Mouse (Mus musculus): Measurements from ENCODE around the gene Hsd11b1.

The Hsd11b1 gene

GRCm38 (mm10) chr1:193243571-193244193, 20.2 kb downstream of the Hsd11b1 start:
- DNase-seq (ENCODE audit: low read depth, low spot score), result no peak

GRCm38 (mm10) chr1:193242863-193243262, 21.0 kb downstream of the Hsd11b1 start:
- DNase-seq (ENCODE audit: low read depth, low spot score), result no peak

GRCm38 (mm10) chr1:193242238-193242637, 21.6 kb downstream of the Hsd11b1 start:
- DNase-seq (ENCODE audit: low read depth, low spot score), result no peak

GRCm38 (mm10) chr1:193241436-193241835, 22.4 kb downstream of the Hsd11b1 start:
- no peak for DNase-seq (ENCODE audit: low read depth, low spot score)

GRCm38 (mm10) chr1:193238426-193238825, 25.4 kb downstream of the Hsd11b1 start:
- no peak for DNase-seq (ENCODE audit: low read depth, low spot score)

GRCm38 (mm10) chr1:193234930-193235329, 28.9 kb downstream of the Hsd11b1 start:
- DNase-seq (ENCODE audit: low read depth, low spot score), result no peak

GRCm38 (mm10) chr1:193234130-193234645, 29.7 kb downstream of the Hsd11b1 start:
- DNase-seq (ENCODE audit: low read depth, low spot score), result no peak

GRCm38 (mm10) chr1:193232732-193233131, 31.1 kb downstream of the Hsd11b1 start:
- no peak for DNase-seq (ENCODE audit: low read depth, low spot score)

GRCm38 (mm10) chr1:193230935-193231334, 32.9 kb downstream of the Hsd11b1 start:
- DNase-seq (ENCODE audit: low read depth, low spot score), result no peak

- DNase-seq (ENCODE audit: low read depth, low spot score), result no peak
These were observed 33.3 kb downstream of the Hsd11b1 start for GRCm38 (mm10) chr1:193230531-193230930.

- no peak for DNase-seq (ENCODE audit: low read depth, low spot score)
These were observed 34.3 kb downstream of the Hsd11b1 start for GRCm38 (mm10) chr1:193229570-193229969.

GRCm38 (mm10) chr1:193227537-193227936, 36.3 kb downstream of the Hsd11b1 start:
- no peak for DNase-seq (ENCODE audit: low read depth, low spot score)

- DNase-seq (ENCODE audit: low read depth, low spot score), result no peak
These were observed 37.0 kb downstream of the Hsd11b1 start for GRCm38 (mm10) chr1:193226724-193227522.

GRCm38 (mm10) chr1:193226114-193226513, 37.8 kb downstream of the Hsd11b1 start:
- no peak for DNase-seq (ENCODE audit: low read depth, low spot score)

- no peak for DNase-seq (ENCODE audit: low read depth, low spot score)
These were observed 38.3 kb downstream of the Hsd11b1 start for GRCm38 (mm10) chr1:193225531-193225930.

- no peak for DNase-seq (ENCODE audit: low read depth, low spot score)
These were observed 43.5 kb downstream of the Hsd11b1 start for GRCm38 (mm10) chr1:193220408-193220807.

GRCm38 (mm10) chr1:193216000-193216399, 47.9 kb downstream of the Hsd11b1 start:
- no peak for DNase-seq (ENCODE audit: low read depth, low spot score)

GRCm38 (mm10) chr1:193214053-193214452, 49.8 kb downstream of the Hsd11b1 start:
- DNase-seq (ENCODE audit: low read depth, low spot score), result no peak

- DNase-seq (ENCODE audit: low read depth, low spot score), result no peak
These were observed 52.5 kb downstream of the Hsd11b1 start for GRCm38 (mm10) chr1:193211371-193211770.

- DNase-seq (ENCODE audit: low read depth, low spot score), result peak; percentile 78
These were observed 55.7 kb downstream of the Hsd11b1 start for GRCm38 (mm10) chr1:193208178-193208577.

- no peak for DNase-seq (ENCODE audit: low read depth, low spot score)
These were observed 56.4 kb downstream of the Hsd11b1 start, which contains the start of gene Lamb3 for GRCm38 (mm10) chr1:193207503-193207902. TSS of gene Lamb3 (plus strand) at chr1:193207699.

GRCm38 (mm10) chr1:193205431-193205830, 58.4 kb downstream of the Hsd11b1 start:
- no peak for DNase-seq (ENCODE audit: low read depth, low spot score)

- DNase-seq (ENCODE audit: low read depth, low spot score), result no peak
These were observed 60.1 kb downstream of the Hsd11b1 start for GRCm38 (mm10) chr1:193203821-193204220.
